Mouse (Mus musculus): ENCODE results near the gene Epb41l3.

Epb41l3 gene

DNA sequence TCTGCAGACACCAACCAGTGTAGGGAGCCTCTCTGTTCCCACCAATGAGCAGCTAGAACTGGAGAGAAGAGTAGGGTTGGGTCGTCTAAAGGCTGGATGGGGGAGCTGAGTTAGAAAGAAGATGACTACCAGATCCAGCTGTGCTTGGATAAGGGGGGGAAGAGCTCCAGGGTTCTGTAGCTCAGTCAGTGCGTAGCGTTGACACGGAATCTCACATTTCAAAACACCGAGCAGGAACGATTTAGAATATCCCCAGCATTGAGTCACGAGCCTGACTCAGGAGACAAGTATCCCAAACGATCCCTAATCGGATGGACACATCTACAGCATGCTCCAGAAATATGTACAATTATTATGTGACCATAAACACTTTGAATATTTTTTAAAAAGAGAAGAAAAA lies 180.4 kb downstream of the Epb41l3 start:
- no peak for DNase-seq

GRCm38 (mm10) chr17:69256441-69256840 lies 181.0 kb downstream of the Epb41l3 start:
- DNase-seq, result no peak

DNA sequence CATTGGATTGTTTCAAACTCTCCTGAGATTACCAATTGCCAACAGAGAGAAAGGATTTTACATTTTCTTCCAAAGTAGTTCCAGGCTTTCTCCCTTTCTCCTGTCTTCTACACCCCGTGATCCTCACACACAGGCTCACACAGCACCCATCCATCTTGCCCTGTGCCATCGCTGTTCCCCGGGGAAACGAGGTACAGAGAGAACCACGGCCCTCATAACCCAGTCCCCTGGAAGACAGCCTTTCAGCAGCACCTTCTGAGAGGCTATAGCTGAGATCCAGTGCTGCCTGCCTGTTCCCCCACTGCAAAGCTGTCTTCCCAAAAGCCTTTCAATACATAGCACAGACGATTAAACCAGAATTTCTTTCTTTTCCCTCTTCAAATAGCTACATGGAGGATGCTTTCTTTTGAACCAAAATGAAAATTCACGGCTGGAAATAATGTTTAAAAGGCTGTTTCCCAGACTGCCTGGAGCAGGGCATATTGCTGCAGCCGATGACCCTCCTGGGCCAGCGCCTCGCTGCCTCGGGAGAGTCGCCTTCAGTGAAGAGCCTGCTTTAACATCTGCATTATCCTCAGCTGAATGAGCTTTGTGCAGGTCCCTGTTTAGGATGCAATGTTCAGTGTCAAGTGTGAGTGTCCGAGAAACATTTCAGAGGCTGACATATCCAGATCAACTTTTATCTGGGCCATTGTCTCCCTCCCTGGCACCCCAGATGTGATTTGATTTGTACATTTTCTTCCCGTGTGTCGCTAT lies 188.5 kb downstream of the Epb41l3 start:
- no peak for DNase-seq

DNA sequence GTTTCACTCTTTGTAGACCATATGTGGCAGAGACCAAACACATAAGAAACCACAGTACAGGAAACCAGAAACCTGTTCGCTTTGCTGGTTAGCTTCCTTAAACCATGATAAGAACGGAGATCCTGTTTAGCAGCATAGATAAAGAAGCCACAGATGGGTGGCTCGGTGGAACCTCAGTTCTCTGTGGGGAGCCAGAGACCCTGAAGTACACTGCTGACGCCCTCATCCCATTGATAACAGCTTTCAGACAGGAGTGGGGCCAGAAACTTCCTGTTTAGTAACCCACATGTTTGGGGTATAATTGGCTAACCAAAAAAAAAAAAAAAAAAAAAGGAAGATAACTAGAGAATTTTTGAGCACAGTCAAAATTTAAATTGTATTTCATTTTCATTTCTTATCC lies 189.7 kb downstream of the Epb41l3 start:
- no peak for DNase-seq

DNA sequence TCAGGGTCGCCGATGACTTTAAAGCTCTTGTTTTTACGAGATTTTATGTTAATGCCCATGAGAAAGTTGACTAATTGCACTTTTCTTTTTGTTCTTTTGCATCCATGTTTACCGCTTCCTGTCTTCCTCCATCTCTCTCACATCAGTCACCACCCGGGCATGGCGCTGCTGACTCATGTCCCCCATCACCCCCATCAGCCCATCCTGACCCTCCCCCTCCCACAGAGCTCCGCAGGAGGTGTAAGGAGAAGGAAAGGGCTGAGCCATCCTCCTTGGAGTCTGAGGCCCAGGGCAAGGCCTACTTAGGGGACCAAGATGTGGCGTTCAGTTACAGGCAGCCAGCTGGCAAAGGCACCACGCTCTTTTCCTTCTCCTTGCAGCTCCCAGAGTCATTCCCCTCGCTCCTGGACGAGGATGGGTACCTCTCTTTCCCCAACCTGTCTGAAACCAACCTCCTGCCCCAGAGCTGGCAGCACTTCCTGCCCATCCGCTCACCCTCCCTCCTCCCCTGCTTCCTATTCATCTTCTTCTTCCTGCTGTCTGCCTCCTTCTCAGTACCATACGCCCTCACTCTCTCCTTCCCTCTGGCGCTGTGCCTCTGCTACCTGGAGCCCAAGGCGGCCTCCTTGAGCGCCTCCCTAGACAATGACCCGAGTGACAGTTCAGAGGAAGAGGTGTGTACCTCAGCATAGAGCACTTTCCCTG lies 190.4 kb downstream of the Epb41l3 start:
- no peak for DNase-seq

DNA sequence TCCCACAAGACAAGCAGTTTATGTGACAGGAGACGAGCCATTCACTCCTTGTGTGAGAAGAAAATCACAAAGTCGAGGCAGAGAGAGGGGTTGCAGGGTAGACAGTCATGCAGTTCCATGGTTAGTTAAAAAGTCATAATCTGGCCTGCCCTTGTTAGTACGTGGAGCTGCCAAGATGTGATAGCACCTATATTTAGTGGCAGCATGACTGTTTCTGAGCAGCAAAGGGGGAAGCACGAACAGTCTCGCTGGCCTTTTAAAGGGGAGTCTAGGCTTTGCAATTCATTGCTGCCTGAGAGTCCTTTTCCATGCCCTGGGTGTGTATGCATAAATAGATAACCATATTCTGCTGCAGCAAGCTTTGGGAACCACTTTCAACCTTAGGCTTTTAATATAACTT lies 191.5 kb downstream of the Epb41l3 start:
- DNase-seq, result no peak

DNA sequence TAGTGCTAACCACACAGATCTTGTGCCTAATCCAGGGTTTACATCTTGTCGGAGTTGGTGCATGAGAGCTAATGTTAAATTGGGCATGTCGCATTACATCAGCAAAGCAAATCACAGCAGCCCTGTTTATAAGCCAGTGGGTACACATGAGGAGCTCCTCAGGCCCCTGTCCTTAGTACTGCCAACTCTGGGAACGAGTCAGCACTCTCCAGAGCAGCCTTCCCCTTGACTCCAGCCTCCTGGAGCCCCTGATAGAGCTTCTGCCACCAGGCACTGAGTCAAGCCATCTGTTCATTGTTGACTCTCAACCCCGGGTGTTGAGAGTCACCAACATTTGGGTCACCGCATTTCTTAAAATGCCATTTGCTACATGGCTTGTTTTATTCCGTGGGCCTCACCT lies 192.0 kb downstream of the Epb41l3 start:
- DNase-seq, result no peak

DNA sequence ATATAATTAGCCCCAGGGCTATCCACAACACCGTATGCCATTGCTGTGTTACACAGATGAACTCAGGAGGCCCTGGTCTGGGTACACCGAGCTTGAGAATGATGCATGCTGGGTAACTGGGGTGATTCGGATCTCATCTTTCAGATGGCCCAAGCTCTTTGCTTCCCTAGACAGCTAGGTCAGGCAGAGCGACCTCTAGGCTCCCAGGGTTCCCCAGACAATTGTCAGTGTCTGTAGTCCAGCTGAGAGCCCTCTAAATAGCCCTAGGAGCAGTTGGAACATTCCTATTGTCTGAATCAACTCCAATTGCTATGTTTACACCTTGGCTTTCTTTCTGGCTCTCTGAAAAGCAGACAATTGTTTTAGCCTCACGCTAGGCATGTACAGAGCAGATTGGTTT lies 201.9 kb downstream of the Epb41l3 start:
- DNase-seq, result no peak

DNA sequence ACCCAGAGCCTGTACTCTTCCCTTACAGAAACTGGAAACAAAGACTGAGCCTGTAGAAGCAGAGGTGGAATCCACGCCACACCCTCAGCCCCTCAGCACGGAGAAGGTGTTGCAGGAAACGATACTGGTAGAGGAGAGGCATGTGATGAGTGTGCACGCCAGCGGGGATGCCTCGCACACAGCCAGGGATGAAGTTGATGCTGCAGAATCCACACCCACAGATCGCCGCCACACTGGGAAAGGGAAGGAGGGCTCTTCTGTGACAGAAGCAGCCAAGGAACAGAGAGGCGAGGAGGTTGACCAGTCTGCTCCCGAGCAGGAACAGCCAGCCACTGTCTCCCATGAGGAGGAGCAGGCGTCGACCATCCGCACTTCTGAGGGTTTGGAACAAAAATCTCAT lies 209.0 kb downstream of the Epb41l3 start:
- DNase-seq, result no peak

- DNase-seq, result no peak
Measured at GRCm38 (mm10) chr17:69288130-69288529, 212.6 kb downstream of the Epb41l3 start.

DNA sequence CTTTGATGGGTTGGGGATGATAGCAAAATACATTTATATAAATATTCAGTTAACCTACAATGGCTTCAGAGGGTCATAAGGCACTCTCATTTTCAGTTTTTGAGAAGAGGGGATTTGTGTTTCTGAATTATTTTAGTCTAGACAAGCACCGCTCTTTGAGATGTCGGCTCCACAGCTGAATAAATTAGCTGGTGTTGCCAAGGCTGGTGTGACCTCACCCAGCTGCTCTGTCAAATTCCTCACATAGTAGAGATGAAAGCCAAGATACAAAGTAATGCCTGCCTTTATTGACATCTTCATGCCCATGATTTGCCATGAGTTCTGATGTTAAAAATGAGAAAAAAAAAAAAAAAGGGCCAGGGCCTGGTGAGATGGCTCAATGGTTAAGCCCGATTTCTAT lies 214.8 kb downstream of the Epb41l3 start:
- DNase-seq, result no peak

DNA sequence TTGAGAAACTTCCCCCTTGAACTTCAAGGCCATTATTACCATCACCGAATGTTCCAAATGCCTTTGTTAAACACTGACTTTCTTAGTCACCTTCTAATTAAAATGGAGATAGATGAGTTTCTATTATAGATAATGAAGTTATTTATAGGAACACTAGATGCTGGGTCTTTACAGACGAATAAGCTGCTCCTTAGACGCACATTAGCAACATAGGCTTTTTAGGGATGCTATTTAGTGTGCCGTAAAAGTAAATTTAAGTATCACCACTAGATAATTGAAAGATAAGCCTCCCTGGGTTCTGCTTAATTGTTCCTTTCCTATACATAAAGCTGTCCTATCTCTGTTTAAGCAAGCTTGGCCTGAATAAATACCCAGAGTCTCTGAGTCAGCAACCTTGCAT lies 226.1 kb downstream of the Epb41l3 start:
- DNase-seq, result no peak

DNA sequence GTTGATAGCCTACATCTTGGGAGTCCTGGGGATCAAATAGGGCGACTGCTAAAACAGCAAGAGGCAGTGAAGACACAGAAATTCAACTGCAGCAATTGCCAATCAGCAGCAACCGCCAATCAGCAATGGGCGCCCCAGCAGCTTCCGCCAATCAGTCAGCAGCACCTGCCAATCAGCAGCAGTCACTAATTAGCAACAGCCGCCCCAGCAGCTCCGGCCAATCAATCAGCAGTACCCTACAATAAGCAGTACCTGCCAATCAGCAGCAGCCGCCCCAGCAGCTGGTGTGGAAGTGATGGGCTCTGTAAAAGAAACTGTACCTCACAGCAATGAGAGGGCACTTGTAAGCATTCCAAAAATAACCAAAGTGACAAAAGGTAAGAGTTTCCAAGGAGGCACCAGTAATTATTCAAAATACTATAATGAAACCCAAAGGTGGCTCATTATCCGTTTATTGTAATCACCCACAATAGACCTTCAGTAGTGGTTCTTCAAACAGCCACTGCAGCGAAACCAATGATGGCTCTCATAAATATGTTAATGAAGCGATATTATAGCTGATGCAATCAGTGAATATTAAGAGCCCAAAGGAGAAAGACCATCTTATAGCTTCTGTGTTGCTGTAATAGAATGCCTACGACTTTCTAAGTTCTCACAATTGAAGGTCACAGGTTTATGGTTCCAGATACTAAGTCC lies 228.2 kb downstream of the Epb41l3 start:
- no peak for DNase-seq

- DNase-seq, result no peak
Measured at GRCm38 (mm10) chr17:69307636-69308035, 232.2 kb downstream of the Epb41l3 start.

DNA sequence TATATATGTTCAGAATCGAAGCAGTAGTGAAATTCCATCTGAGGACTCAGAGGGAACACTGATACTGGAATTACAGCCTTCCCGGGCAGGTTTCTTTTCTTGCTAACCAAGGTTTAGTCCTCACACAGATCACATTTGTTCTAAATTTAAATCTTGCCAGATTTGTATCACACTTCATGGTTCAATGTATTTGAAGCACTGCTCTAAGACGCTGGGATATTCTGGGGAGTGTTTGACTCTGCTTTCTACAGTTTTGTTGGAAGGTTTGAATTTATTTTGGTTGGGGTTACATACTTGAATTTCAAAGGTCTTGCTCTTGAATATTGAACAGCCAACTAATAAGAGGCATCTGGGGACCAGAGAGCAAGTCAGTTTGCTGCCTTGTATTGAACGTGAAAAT lies 234.4 kb downstream of the Epb41l3 start:
- DNase-seq, result no peak

GRCm38 (mm10) chr17:69320496-69320895 lies 245.0 kb downstream of the Epb41l3 start:
- DNase-seq, result no peak

- DNase-seq, result no peak
Measured at GRCm38 (mm10) chr17:69322721-69323120, 247.2 kb downstream of the Epb41l3 start.

Data from thymus, postnatal 25 days (tissue).